Mouse (Mus musculus) midbrain, embryonic 15.5 days (tissue): ENCODE measurements at regions not wholly inside any gene's neighbourhood (a gene's known extent, or its start where the extent isn't known, plus 50 kb on each side); places are given as distances from the start of the nearest gene placed in this dataset.

Experiments
- ATAC-seq: fragments of 200-750 bp; cut with Nextera tagmentation; replicated peaks from 2 replicates; pipeline ENCODE4 v1.8.0; 2017; ENCODE audit warnings: moderate TSS enrichment
- H3K27ac ChIP-seq: fragments of 300-500 bp; sonication (generic); 2 replicates; pipeline ENCODE4 v1.5.1; 2015; ENCODE audit warnings: mild to moderate bottlenecking, inconsistent platforms
- H3K27me3 ChIP-seq: fragments of 300-500 bp; sonication (generic); replicated peaks from 2 replicates; pipeline ENCODE4 v1.6.1; 2015; ENCODE audit warnings: inconsistent platforms
- H3K36me3 ChIP-seq: fragments of 300-500 bp; sonication (generic); replicated peaks from 2 replicates; pipeline ENCODE4 v1.6.1; 2015; ENCODE audit warnings: inconsistent platforms
- H3K4me1 ChIP-seq: fragments of 300-500 bp; sonication (generic); 2 replicates; pipeline ENCODE4 v1.6.1; 2015; ENCODE audit warnings: inconsistent platforms
- H3K4me2 ChIP-seq: fragments of 300-500 bp; sonication (generic); 2 replicates; pipeline ENCODE4 v1.6.1; 2015; ENCODE audit warnings: inconsistent platforms, mild to moderate bottlenecking, moderate library complexity
- H3K4me3 ChIP-seq: fragments of 300-500 bp; sonication (generic); 2 replicates; pipeline ENCODE4 v1.5.1; 2015; ENCODE audit warnings: mild to moderate bottlenecking, inconsistent platforms
- H3K9ac ChIP-seq: fragments of 300-500 bp; sonication (generic); 2 replicates; pipeline ENCODE4 v1.6.1; 2015; ENCODE audit warnings: mild to moderate bottlenecking, inconsistent platforms
- H3K9me3 ChIP-seq: fragments of 300-500 bp; sonication (generic); 2 replicates; pipeline ENCODE4 v1.6.1; 2016; ENCODE audit warnings: inconsistent platforms
- WGBS: fragments of 180-500 bp; shearing (Covaris S2); methylation state at CpG from one replicate; pipeline ENCODE4 v1.1.7; 2015; ENCODE audit warnings: mixed read lengths; 5-methylcytosine and 5-hydroxymethylcytosine counted together

DNA sequence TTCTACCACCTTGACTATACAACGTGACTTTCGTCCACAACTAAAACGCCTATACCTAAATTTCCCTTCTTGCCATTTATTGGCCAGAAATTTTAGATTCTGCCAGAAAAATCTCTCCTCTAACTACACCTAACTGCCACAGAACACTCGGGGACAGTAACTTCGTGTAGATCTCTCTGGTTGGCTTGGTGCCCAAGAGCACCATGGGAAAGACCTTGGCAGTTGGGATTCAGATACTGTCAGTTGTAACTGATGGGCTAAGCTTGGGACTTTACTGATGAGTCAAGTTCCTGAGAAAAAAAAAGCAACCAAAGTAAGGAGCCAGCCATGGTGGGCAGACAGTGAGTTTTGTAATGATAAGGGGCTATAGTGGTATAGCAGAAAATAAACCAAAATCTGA lies 176.2 kb downstream of the Sox2 start:
- Histone ChIP-seq H3K9me3 (no peaks in the 10 kb centered on the region), H3K9ac (no peak overlapping the region), H3K27me3 (no peaks in the 10 kb centered on the region), H3K4me3 (no peak overlapping the region), H3K36me3 (no peaks in the 10 kb centered on the region), H3K27ac (no peak overlapping the region), H3K4me2 (no peak overlapping the region), H3K4me1 (peaks cover 3% of the 10 kb centered on the region; the same call in 1 of the 2 replicates)
- ATAC-seq = no peak
- WGBS = 92% methylated on average over 5 of the region's 5 CpGs

DNA sequence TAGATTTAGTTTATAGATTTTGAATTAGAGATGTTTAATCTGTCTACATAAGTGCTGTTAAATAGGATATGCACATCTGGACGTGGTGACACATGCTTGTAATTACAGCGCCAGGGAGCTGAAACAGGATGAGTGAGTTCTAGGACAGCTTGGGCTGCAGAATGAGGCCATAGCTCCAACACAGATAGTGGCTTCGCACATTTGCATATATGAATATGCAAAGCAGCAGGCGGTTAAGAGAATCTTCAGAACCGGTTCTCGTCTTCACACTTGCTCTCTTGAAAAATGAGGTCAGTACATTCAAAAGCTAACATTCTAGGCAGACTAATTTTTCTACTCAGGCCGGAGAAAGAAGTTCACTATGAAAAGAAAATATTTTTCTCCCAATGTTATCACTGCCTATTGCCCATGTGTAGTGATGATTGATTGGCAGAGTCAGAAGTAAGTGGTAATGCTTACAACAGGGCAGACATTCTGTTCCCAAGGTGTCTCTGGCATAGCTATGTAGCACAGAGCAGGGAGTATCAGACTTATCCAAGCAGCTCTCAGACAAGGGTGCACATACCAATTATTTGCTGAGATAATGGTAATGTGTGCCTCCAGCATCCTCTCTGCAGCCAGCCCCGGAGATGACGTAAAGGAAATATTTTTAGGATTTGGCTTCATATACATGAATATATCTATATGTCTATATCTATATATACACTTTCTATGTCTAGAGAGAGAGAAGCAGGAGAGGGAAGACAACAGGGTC lies 178.4 kb downstream of the Sox2 start:
- Histone ChIP-seq H3K36me3 (no peaks in the 10 kb centered on the region), H3K4me3 (no peak overlapping the region), H3K4me1 (peaks cover 3% of the 10 kb centered on the region; the same call in 1 of the 2 replicates), H3K27me3 (no peaks in the 10 kb centered on the region), H3K27ac (no peak overlapping the region), H3K4me2 (no peak overlapping the region), H3K9ac (no peak overlapping the region), H3K9me3 (no peaks in the 10 kb centered on the region)
- peak; percentile 54; the same call in 1 of the 2 replicates for ATAC-seq
- WGBS = 57% methylated on average over 9 of the region's 9 CpGs

DNA sequence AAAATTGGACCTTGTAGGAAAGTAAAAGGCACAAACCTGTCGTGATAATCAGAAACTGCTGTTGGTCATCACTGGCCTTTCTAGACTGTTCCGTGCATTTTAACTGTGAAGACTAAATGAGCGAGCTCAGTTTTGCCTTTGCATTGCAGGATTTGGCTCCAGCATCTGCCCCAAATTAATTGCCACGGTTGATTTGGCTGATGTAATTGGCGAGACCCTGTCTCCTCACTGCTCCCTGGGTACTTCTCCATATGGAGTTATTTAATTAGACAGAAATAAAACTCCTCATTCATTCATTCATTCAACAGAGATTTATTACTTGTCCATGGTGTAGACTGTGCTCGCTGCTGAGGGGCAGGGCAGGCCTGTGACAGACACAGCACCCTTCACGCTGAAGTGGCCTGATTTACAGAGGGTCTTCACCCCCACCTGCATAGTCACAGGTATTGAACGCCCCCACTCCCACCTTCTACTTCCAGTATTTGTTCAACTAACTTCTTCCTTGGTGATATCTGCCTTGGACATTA lies 186.6 kb downstream of the Sox2 start:
- Histone ChIP-seq H3K27ac (no peak overlapping the region), H3K9me3 (no peaks in the 10 kb centered on the region), H3K4me3 (no peak overlapping the region), H3K9ac (no peak overlapping the region), H3K36me3 (no peaks in the 10 kb centered on the region), H3K4me1 (peaks cover 6% of the 10 kb centered on the region; the same call in 1 of the 2 replicates), H3K4me2 (no peak overlapping the region), H3K27me3 (no peaks in the 10 kb centered on the region)
- WGBS = 73% methylated on average over 8 of the region's 8 CpGs
- 0 out of 2 replicates have a peak, but pooled peaks have one; percentile 50 for ATAC-seq

DNA sequence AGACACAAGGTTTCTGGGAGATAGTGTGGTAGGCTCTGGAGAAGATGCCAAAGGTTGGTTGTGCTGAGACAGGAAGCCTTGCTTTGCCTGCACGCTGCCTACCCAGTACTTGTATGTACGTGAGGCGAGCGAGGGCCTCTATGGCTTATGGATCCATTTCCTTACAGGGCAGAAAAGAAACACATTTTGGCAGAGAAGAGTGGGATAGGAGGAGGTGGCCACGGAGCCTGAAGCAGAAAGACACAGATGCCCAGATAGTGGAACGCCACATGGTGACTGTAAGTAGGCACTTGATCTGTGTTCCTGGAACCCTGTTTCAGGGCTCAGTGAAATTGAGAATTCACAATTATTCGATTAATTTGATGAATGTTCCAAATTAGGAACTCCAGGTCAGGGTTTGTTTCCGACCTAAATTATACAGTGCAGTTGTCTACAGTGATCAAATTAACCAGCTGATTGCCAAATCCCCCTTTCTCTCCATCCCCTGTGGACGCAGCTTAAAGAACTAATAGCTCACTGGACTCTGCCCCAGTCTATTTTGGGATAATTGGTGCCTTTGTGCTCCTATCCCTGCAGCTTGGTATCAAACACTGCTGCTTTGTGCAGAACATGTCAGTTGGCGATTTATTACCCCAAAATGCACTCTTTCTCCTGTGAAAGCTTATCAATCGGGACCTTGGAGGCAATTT lies 187.6 kb downstream of the Sox2 start:
- Histone ChIP-seq H3K9me3 (no peaks in the 10 kb centered on the region), H3K4me1 (peaks cover 6% of the 10 kb centered on the region; the same call in 1 of the 2 replicates), H3K27me3 (no peaks in the 10 kb centered on the region), H3K4me2 (no peak overlapping the region), H3K4me3 (no peak overlapping the region), H3K9ac (no peak overlapping the region), H3K27ac (no peak overlapping the region), H3K36me3 (no peaks in the 10 kb centered on the region)
- WGBS = 61% methylated on average over 11 of the region's 11 CpGs
- no peak for ATAC-seq

DNA sequence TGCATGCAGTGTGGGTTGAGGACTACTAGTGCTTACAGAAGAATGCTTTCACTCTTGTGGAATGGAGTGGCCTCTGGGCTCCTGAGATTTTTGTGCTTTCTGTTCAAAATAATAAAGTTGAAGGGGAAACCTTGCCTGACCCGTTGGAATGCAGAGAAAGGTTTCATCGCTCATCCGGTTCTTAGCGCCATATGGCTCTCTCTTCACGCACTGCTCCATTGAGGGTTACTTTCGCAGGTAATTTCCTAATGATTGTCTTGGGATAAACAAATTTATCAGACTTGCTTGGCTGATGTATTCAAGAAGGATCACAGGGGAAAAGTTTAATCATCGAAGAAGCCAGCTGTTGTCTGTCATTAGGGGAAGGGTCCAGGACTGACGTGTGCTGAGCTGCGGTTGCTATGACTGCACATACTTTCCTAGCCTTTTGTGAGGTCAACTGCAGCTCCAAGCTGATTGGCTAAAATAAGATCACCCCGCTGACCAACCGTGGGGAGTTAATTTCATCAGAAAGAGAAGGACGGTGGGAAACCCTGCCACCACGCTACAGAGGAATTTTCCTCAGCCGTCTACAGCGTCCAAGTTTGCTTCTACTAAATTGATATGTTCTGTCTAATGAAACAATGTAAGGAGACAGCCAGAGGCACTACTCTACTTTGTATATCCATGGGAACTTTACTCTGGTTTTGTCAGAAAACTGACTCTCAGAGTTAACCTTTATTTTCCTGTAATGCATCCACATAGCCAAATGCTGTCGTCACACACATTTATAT lies 210.9 kb downstream of the Sox2 start:
- no peak overlapping the region for H3K4me2 ChIP-seq

DNA sequence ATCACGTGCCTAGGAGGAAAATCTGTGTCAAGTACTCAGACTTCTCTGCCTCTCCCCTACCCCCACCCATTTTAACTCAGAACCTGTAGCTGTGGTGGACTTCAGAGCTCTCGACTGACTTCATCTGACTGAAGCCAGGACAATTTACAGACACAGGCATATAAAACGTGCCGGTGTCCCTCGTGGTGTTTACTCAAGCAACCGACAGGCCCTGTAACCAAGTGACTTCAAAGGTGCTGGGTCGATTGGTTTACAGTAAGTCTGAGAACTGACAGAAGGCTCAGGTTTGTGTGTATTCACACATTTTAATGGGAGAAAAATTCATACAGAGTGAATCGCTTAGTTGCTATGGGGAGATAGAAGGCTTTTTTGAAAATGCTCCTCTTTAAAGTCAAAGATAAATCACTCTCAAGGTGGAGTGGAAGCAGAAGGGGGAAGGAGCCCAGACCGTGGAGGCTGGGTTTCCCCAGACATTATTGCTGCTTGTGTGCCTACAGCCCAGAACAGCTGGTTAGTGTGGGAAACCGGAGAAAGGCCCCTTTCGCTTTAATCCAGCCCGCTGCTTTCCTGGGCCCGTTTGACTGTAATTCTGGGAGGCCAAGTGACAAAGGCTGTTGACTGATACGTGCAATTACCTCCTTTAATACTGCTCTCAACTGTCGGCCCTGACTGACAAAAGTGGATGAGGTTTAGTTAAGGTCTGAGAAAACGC lies 218.6 kb downstream of the Sox2 start:
- no peak; the same call in 1 of the 2 replicates for ATAC-seq
- Histone ChIP-seq H3K27me3 (no peaks in the 10 kb centered on the region), H3K4me1 (peaks cover 3% of the 10 kb centered on the region; the same call in 1 of the 2 replicates), H3K9me3 (no peaks in the 10 kb centered on the region), H3K4me2 (no peak overlapping the region), H3K9ac (no peak overlapping the region), H3K27ac (no peak overlapping the region), H3K4me3 (no peak overlapping the region), H3K36me3 (no peaks in the 10 kb centered on the region)
- WGBS = 42% methylated on average over 16 of the region's 16 CpGs

More for the DNA sequence above, 210.9 kb downstream of the Sox2 start:
- Histone ChIP-seq H3K9ac (no peak overlapping the region), H3K27me3 (no peaks in the 10 kb centered on the region), H3K9me3 (no peaks in the 10 kb centered on the region), H3K27ac (no peak overlapping the region), H3K36me3 (no peaks in the 10 kb centered on the region), H3K4me1 (no peaks in the 10 kb centered on the region), H3K4me3 (no peak overlapping the region)
- WGBS = 46% methylated on average over 16 of the region's 16 CpGs
- ATAC-seq = peak; percentile 69

DNA sequence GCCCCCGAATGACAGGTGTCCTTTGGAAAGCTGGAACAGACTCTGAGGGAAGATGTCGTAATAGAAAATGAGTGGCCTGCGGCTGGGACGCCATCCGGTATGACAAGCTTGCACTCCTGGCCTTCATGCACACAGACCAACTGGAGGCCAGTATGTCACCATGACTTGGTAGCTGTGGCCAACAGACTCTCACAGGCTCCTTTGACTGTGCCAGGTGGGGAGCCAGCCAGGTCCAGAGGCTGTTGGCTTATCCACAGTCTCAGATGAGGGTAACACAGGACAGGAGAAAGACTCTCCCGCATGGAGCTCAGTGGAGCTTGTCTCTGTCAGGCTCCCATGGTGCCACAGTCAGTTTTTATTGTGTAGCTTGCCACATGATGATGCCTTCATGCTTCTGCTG lies 219.7 kb downstream of the Sox2 start:
- Histone ChIP-seq H3K9ac (no peak overlapping the region), H3K9me3 (no peaks in the 10 kb centered on the region), H3K4me2 (no peak overlapping the region), H3K4me3 (no peak overlapping the region), H3K4me1 (peaks cover 3% of the 10 kb centered on the region; the same call in 1 of the 2 replicates), H3K27ac (no peak overlapping the region), H3K27me3 (no peaks in the 10 kb centered on the region), H3K36me3 (no peaks in the 10 kb centered on the region)
- ATAC-seq = no peak
- WGBS = 92% methylated on average over 6 of the region's 6 CpGs

DNA sequence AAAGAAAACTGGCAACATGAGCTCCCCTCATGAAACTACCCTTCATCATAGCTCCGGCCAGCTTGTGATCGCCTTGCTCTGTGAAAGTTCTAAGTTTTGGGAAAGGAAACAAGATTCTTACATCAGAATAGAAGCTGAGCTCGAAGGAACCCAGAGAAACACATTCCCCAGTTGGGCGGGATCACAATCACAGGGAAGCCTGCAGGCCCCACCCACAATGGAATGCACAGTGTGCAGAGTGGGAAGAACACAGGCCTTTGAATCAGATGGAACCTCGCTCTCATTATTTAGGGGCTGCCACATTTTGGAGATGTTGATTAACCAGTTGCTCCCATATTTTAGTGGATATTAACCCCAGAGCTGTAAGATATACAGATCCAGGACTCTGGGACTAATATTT lies 234.9 kb downstream of the Sox2 start:
- Histone ChIP-seq H3K36me3 (no peaks in the 10 kb centered on the region), H3K4me1 (no peaks in the 10 kb centered on the region), H3K27ac (no peak overlapping the region), H3K9ac (no peak overlapping the region), H3K4me3 (no peak overlapping the region), H3K9me3 (no peaks in the 10 kb centered on the region), H3K27me3 (no peaks in the 10 kb centered on the region), H3K4me2 (no peak overlapping the region)
- ATAC-seq = no peak
- WGBS = 91% methylated on average over 5 of the region's 5 CpGs

DNA sequence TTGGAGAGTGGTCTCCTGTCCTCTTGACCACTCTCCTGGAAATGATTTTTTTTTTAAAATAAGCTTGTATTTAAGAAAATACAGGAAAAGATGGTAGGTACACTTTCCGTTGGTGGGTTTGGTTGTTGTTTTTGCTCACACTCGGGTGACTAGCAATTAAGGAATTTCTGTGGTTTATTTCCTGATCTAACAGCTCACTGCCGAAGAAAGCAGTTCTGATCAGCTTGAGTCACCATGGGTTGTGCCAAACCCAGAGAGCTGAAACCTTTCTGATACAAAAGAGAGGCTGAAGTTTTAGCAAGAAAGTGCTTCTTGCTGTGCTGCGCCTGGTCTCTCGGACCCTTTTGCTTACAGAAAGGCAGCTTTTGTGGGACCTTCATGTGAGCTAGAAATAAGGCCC lies 243.2 kb downstream of the Sox2 start:
- no peaks in the 10 kb centered on the region for H3K27me3 ChIP-seq
- no peak overlapping the region for H3K4me2 ChIP-seq
- H3K27ac ChIP-seq = no peak overlapping the region
- no peaks in the 10 kb centered on the region for H3K4me1 ChIP-seq
- H3K9me3 ChIP-seq = no peaks in the 10 kb centered on the region
- H3K4me3 ChIP-seq = no peak overlapping the region
- WGBS = 92% methylated on average over 5 of the region's 5 CpGs
- ATAC-seq = no peak
- H3K36me3 ChIP-seq = no peaks in the 10 kb centered on the region
- H3K9ac ChIP-seq = no peak overlapping the region

DNA sequence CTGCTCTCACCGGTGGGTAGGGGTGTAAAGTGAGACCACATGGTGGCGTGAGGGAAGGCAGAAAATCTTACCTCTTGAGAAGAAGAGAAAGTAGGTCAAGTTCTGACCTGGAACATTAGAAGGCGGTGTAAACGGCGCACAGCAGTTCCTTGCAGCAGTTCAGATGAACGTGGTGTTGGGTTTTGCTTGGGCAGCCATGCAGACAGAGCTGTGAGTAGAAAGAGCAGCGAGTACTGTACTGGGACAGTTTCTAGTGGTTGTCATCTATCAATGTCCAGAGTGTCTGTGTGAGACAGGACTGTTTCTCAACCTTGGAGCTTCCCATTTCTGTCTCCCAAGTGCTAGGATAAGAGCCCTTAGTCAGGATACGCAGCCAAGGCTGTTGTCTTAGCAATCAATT lies 252.9 kb downstream of the Sox2 start:
- Histone ChIP-seq H3K4me2 (no peak overlapping the region), H3K4me3 (no peak overlapping the region), H3K9me3 (no peaks in the 10 kb centered on the region), H3K27me3 (no peaks in the 10 kb centered on the region), H3K9ac (no peak overlapping the region), H3K27ac (no peak overlapping the region), H3K36me3 (no peaks in the 10 kb centered on the region), H3K4me1 (no peaks in the 10 kb centered on the region)
- WGBS = 88% methylated on average over 8 of the region's 8 CpGs
- no peak for ATAC-seq

DNA sequence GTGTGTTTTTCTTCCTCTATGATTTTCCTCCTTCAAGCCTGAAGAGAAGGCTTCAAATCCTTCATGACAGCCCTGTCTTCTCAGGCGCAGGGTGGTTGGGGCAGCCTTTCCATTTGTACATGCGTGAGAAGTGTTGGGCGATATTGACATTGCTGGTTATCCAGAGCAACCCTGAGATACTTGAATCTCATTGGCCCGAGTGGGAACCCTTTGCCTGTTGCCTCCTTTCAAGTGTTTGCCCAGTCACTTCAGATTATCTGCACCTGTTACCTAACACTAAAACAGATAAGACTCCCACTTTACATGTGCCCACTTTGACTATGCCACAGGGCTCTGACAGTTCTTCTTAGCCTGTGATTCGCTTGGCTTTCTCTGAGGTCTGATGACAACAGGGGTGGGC lies 258.3 kb downstream of the Sox2 start:
- no peak for ATAC-seq
- Histone ChIP-seq H3K27me3 (no peaks in the 10 kb centered on the region), H3K36me3 (no peaks in the 10 kb centered on the region), H3K4me2 (no peak overlapping the region), H3K27ac (no peak overlapping the region), H3K9ac (no peak overlapping the region), H3K4me3 (no peak overlapping the region), H3K9me3 (no peaks in the 10 kb centered on the region), H3K4me1 (no peaks in the 10 kb centered on the region)
- 91% methylated on average over 5 of the region's 5 CpGs for WGBS

DNA sequence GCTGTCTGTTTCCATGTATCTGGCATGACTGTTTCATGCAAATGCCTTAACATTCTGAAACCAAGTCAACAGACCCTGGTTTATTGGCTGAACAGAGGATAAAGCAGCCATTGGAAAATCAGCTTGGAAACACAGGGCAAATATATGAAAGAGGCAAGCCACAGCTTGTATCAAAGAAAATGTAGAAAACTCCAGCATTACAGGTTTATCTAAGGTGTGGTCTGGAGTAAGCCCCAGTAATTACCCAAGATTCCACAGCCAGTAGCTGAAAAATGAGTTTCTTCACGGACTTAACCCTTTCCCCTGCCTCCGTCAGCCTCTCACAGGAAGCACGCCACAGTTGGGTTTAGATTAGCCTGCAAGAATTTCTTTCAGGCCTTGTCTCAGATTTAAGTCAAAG lies 259.1 kb downstream of the Sox2 start:
- Histone ChIP-seq H3K27me3 (no peaks in the 10 kb centered on the region), H3K4me2 (no peak overlapping the region), H3K4me1 (no peaks in the 10 kb centered on the region), H3K36me3 (no peaks in the 10 kb centered on the region), H3K4me3 (no peak overlapping the region), H3K9me3 (no peaks in the 10 kb centered on the region), H3K27ac (no peak overlapping the region), H3K9ac (no peak overlapping the region)
- 86% methylated on average over 3 of the region's 3 CpGs for WGBS
- no peak for ATAC-seq
